Mouse (Mus musculus) 3T3-L1 (cell line): Measurements from ENCODE around the gene Gm10376.
"Not testable (repeated sequence)": the region's sequence is repeated elsewhere in the genome, so short reads cannot be mapped to it uniquely, and the experiment has no call there.

ENCODE experiments used
- DNase-seq: peaks from one replicate; pipeline ENCODE4 v3.0.0-alpha.2; 2015; ENCODE audit warnings: low read depth, low spot score

The Gm10376 gene

DNA sequence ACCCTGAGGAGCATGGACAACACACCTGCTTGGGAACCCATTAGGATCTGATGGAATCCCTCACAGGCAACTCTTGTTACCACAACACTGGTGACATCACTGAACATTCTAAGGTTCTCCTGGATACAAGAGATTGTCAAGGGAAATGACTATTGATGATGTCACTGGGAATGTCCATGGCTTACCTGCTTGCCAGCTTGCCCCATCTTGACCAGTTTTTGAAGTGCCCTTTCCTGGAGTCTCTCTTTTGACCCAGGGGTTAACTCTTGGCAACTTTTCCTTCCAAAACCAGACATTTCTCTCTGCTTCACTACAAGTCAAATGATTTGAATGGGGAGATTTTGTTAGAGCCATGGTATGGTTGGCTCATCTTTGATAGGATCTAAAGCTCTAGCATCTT, at the start of gene Gm10376:
Gm10376 (minus strand) TSS at position 101 of the 400 bp plus-strand sequence.
- DNase-seq: not testable (repeated sequence)

DNA sequence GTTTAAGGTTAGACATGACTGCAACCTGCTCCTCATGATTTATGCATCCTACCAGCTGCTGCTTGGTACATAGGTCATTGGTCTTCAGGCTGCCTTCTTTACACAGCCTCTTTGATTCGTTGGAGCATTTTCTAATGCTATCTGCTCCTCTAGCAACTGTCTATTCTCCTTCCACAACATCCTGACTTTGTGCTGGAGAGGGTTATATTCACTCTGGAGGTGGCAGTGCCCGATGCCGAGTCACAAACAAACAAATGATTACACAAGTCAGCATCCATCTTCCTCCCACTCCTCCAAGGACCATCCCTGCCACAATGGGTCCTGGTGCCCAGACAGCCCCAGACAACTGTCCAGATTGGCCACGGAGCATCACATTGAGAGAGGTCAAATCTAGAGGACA, 44.8 kb upstream of the Gm10376 start:
- DNase-seq: not testable (repeated sequence)

DNA sequence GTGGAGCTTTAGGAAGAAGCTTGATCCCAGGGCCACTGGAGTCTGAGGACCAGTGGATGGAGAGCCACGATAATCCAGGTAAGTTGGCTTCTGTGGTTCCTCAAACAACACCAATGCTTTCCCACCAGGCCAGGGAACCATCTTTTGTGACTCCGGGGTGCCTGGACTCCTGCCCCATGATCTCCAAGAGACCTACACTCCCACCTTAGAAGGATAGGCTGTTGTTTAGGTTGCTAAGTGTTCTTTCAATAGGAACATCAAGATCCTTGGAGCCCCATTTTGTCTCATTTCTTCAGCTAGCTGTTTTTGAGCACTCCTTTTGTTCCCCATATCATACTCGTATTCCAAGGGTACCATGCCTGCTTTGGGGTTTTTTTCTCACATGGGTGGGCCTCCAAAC, 42.6 kb upstream of the Gm10376 start:
- not testable (repeated sequence) for DNase-seq

DNA sequence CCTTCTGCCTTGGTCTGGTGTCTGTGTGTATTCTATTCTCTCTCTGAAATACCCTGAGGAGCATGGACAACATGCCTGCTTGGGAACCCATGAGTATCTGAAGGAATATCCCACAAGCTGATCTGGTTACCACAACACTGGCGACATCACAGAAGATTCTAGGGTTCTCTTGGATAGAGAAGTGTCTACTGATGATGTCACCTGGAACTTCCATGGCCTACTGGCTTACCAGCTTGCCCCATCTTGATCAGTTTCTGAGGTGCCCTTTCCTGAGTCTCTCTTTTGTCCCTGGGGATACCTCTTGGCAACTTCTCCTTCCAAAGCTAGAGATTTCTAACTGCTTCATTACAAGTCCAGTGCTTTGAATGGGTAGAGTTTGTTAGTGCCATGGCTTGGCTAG, 21.9 kb downstream of the Gm10376 start, which contains the start of gene Gm8082:
Gm8082 (minus strand) TSS at position 101 of the 400 bp plus-strand sequence.
- DNase-seq: not testable (repeated sequence)
